Mouse (Mus musculus) testis, adult 2 months (tissue): ENCODE results near the gene Pi4k2a. TPM values are rescaled to one million over a fixed set of nuclear protein-coding genes. Genes with fewer than 3 reads are reported as not detected.

Experiments used
- H3K27ac ChIP-seq: fragments of 200-500 bp; 2 replicates; pipeline ENCODE4 v1.5.1; 2012; ENCODE audit warnings: low read depth, low read length; ENCODE audit not compliant: control insufficient read depth, insufficient read depth
- H3K27me3 ChIP-seq: fragments of 200-500 bp; 2 replicates; pipeline ENCODE4 v1.6.1; 2012; ENCODE audit warnings: mild to moderate bottlenecking, low read length, moderate library complexity; ENCODE audit not compliant: control insufficient read depth, insufficient read depth
- H3K36me3 ChIP-seq: fragments of 200-500 bp; 2 replicates; pipeline ENCODE4 v1.6.1; 2012; ENCODE audit warnings: mild to moderate bottlenecking, low read length; ENCODE audit not compliant: control insufficient read depth, insufficient read depth
- H3K4me1 ChIP-seq: fragments of 200-500 bp; 2 replicates; pipeline ENCODE4 v1.6.1; 2012; ENCODE audit warnings: low read length; ENCODE audit not compliant: control insufficient read depth, insufficient read depth
- H3K4me3 ChIP-seq: fragments of 200-500 bp; 2 replicates; pipeline ENCODE4 v1.5.1; 2012; ENCODE audit warnings: low read depth, mild to moderate bottlenecking, low read length, moderate library complexity, mixed read lengths; ENCODE audit not compliant: control insufficient read depth
- CTCF ChIP-seq: fragments of 200-500 bp; IDR thresholded peaks from 2 replicates; pipeline ENCODE4 v1.5.1; 2012; ENCODE audit warnings: low read depth, mild to moderate bottlenecking, inconsistent platforms, low read length, moderate library complexity; ENCODE audit not compliant: control insufficient read depth, insufficient read depth, insufficient replicate concordance
- POLR2A ChIP-seq: fragments of 200-500 bp; IDR thresholded peaks from 2 replicates; pipeline ENCODE4 v1.6.1; 2012; ENCODE audit warnings: low read depth, mild to moderate bottlenecking, inconsistent platforms, low read length, moderate library complexity; ENCODE audit not compliant: control insufficient read depth
- polyA plus RNA-seq: library from polyadenylated mRNA; depleted of rRNA; stranded (reverse); fragments of >200 nt; gene quantifications from 2 replicates; pipeline ENCODE4 v1.2.3, GENCODE M21; 2012

Pi4k2a gene
- polyA plus RNA-seq, 1 experiment: 27.8 TPM

DNA sequence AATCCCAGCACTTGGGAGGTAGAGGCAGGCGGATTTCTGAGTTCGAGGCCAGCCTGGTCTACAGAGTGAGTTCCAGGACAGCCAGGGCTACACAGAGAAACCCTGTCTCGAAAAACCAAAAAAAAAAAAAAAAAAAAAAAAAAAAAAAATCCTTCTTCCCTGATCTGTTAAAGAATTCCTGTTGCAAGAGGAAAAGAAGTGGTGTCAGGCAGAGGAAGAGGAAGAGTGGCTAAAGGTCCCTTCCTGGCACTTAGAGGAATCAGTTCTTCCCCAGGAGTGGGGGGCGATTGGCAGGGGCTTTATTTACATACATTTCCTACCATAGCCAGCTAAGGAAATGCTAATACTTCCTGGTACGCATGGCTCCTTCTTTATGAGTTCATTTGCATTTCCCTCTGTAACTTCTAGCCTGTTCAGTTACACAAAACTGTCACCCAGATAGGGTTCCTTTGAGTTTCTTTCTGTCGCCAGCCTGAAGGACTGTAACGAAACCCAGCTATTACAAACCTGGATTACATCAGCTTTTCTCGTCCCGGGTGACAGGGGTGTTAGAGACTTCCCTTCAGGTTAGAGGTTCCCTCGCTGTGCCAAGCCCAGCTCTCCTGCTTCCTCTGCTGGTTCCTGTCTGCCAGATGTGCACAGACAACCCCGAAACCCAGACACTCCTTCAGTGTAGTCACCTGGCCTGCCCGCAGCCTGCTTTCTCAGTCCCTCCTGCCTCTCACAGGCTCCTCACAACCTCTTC, 67.4 kb downstream of the Pi4k2a start:
- no peak for TF ChIP-seq POLR2A
- no peak for TF ChIP-seq CTCF
- Histone ChIP-seq H3K27me3 (no peaks in the 10 kb centered on the region), H3K27ac (no peak overlapping the region), H3K4me1 (peaks cover 5% of the 10 kb centered on the region), H3K4me3 (no peak overlapping the region), H3K36me3 (no peaks in the 10 kb centered on the region)

DNA sequence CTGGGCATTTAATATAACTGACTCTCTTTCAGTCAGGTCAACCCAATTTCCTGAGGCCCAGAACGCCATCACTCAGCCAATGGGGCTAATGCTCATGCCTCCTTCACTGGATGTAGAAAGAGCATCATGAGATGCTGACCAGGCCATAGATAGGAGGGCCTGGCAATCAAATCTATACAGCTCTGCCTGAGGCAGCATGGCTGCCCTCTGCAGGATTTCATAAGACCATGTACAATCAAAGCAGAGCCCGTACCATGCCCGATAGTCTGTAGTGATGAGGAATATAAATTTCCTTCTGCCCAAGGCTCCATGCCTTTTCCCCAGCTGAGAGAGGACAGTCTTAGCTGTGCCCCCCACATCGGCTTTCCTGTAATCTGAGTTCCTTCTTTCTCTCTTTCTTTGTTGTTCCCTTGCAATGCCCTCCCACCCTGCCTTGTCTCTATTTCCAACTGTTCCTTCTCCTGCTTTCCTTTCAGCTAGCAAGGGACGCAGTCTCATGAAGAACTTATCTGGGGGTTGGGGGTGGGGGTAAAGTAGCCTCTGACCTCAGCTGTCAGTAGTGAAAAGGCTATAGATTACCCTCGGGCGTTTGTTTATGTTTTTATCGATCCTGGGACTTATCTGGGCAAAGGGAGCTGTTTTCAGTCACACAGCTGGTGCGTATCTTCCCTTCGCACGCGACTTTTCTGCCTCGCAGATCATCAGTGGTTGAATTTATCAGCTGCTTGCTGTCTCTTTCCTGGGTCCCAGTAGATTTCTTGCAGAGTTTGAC, 68.2 kb downstream of the Pi4k2a start:
- Histone ChIP-seq H3K4me3 (no peak overlapping the region), H3K27ac (no peak overlapping the region), H3K36me3 (no peaks in the 10 kb centered on the region), H3K27me3 (no peaks in the 10 kb centered on the region), H3K4me1 (peaks cover 4% of the 10 kb centered on the region)
- no peak for TF ChIP-seq CTCF
- TF ChIP-seq POLR2A: no peak

DNA sequence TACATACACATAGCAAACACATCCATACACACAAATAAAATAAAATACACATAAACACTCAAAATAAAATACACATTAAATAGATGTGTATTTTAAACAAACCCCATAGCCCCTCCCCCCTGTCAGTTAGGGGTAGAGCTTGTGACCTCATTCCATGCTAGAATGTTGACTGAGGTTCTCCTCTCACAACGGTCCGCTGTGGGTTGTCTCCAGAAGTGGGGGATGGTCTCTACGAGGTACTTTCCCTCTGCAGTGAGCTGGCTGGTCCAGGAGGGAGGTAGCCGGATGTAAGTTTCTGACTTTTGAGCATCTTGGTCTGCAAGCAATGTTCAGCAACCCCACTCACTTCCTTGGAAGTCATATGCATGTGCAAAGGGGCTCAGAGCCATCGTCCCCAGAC, 73.5 kb downstream of the Pi4k2a start, which contains the start of gene Zfyve27:
TSS of gene Zfyve27 (plus strand) at position 188 of the 400 bp plus-strand sequence.
- H3K4me1 ChIP-seq: peaks cover 19% of the 10 kb centered on the region
- H3K27me3 ChIP-seq: no peaks in the 10 kb centered on the region
- TF ChIP-seq POLR2A (peak; percentile 55; the same call in 1 of the 2 replicates), CTCF (no peak)
- H3K4me3 ChIP-seq: peak within 1 kb of the TSS; percentile 75
- no peaks in the 10 kb centered on the region for H3K36me3 ChIP-seq
- peak within 1 kb of the TSS; percentile 32; the same call in 1 of the 2 replicates for H3K27ac ChIP-seq

DNA sequence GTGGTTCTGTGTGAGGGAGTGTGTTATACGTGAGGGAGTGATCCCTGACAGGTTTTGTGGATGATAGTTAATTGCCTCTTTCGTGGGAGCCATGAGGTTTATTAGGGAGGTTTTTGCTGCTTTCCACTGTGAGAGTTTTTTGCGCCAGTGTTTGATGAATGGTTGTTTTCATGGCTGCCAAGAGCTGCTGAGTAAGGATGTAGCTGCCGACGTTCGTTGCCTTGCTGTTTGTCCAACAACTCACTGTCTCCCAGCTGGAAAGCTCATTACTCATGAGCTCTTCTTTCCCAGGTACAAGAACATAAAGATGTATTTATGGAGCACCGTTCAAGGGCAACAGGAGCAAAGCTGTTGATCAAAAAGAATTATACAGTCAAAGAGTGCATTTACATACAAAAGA, 73.9 kb downstream of the Pi4k2a start:
- Histone ChIP-seq H3K4me1 (peaks cover 19% of the 10 kb centered on the region), H3K27me3 (no peaks in the 10 kb centered on the region), H3K4me3 (peak overlapping the region; percentile 65), H3K27ac (peak overlapping the region; percentile 5; the same call in 1 of the 2 replicates), H3K36me3 (no peaks in the 10 kb centered on the region)
- TF ChIP-seq CTCF: no peak

DNA sequence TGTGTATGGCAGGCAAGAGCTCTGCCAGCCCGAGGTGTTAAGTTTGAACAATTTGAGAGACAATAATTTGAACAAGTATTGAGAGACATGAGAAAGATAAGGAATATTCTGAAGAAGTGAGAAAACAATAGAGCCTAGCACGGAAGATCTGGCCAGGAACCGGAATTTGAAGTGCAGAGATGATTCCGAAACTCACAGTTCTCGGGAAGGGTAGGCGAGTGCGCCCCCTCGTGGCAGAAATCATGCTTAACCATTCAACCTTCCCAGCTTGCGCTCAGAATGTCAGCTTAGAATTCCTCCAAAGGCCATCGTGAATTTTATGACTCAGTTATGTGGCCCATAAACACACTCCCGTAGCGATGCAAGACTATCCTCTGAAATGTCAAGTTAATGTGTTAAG, 75.9 kb downstream of the Pi4k2a start:
- peak; percentile 95 for TF ChIP-seq CTCF
- TF ChIP-seq POLR2A: no peak
- peaks cover 19% of the 10 kb centered on the region for H3K4me1 ChIP-seq
- H3K27me3 ChIP-seq: no peaks in the 10 kb centered on the region
- no peaks in the 10 kb centered on the region for H3K36me3 ChIP-seq
- H3K27ac ChIP-seq: no peak overlapping the region
- peak overlapping the region; percentile 75 for H3K4me3 ChIP-seq

DNA sequence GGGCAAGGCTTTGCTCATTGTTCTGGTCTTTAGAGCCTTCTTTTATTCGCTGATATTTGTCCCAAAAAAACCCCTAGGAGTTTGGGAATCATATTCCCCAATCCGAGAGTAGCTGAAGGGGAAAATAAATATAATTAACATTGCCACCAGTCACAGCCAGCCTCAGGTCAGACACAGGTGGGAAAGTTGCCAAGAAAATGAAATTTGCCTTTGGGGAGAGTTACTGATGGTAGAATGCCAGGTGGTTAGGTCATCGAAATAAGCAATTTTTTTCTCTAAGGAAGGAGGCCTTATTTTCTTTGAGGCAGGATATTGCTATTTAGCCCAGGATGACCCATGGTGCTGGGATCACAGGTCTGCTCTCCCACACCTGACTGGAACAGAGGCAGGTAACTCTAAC, 76.5 kb downstream of the Pi4k2a start:
- Histone ChIP-seq H3K36me3 (no peaks in the 10 kb centered on the region), H3K27me3 (no peaks in the 10 kb centered on the region)
- no peak for TF ChIP-seq CTCF
- TF ChIP-seq POLR2A: no peak

DNA sequence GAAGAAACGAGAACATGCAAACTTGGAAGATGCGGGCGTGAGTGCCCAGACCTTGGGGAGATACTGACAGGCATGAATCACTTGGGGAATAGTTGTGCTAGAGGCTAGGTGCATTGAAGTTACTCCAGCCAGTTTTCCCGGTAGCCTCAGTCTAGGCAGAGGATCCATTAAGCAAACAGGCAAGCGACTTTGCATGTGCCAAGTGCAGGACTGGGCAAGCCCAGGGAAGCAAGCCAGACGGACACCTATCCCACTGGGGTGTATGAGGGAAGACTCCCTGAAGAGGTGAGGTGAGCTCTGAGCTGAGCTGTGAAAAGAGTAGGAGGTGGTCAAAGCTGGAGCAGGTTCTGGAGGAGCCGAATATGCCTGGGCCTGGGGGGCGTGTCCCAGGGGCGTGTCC, 77.2 kb downstream of the Pi4k2a start:
- TF ChIP-seq POLR2A (no peak), CTCF (no peak)
- no peaks in the 10 kb centered on the region for H3K36me3 ChIP-seq
- H3K27me3 ChIP-seq: no peaks in the 10 kb centered on the region

More for the DNA sequence above, 76.5 kb downstream of the Pi4k2a start:
- Histone ChIP-seq H3K4me1 (peaks cover 24% of the 10 kb centered on the region), H3K4me3 (no peak overlapping the region), H3K27ac (no peak overlapping the region)

More for the DNA sequence above, 77.2 kb downstream of the Pi4k2a start:
- H3K4me1 ChIP-seq: peaks cover 24% of the 10 kb centered on the region
- peak overlapping the region; percentile 7; the same call in 1 of the 2 replicates for H3K4me3 ChIP-seq
- no peak overlapping the region for H3K27ac ChIP-seq
